Mouse (Mus musculus): ENCODE data around the gene Ric8b. TPM values are rescaled to one million over a fixed set of nuclear protein-coding genes. Genes with fewer than 3 reads are reported as not detected.

Ric8b gene
- polyA plus RNA-seq, 1 experiment from 2014 or later, result 48.5 TPM

DNA sequence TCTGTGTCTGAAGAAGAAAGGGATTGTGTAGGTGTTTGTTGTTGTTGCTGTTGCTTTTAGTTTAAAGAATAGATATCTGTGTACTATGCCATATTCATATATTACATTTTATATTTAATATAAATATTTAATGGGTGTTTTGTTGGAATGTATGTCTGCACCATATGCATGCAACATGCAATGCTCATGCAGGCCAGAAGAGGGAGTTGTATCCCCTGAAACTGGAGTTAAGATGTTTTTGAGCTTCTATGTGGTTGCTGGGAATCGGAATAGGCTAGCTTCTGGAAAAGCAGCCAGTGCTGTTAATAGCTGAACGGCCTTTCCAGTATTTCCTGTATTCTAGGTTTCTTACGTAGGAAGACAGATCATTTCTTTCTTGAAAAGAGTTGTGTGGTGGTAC is 28.3 kb downstream of the Ric8b start:
- Histone ChIP-seq H3K4me2 (ENCODE audit: low read length) (no peak overlapping the region), H3K4me1 (ENCODE audit: control insufficient read depth, insufficient read depth, low read length) (no peaks in the 10 kb centered on the region), H3K9ac (replicated peaks; ENCODE audit: low read length) (no peak overlapping the region), H3K4me3 (replicated peaks; ENCODE audit: low read depth, low read length) (no peak overlapping the region), H3K27ac (replicated peaks; ENCODE audit: low read depth, low read length) (no peak overlapping the region), H3K9me3 (ENCODE audit: control insufficient read depth, low read length) (no peaks in the 10 kb centered on the region), H3K36me3 (ENCODE audit: control insufficient read depth, insufficient read depth, low read length) (peaks cover 27% of the 10 kb centered on the region), H3K27me3 (ENCODE audit: control insufficient read depth, insufficient read depth, low read length) (no peaks in the 10 kb centered on the region)
- no peak for DNase-seq
- ATAC-seq (ENCODE audit: low FRiP score, low TSS enrichment), result no peak
- 98% methylated on average over 3 of the region's 3 CpGs for WGBS

GRCm38 (mm10) chr10:84948970-84949683 is 31.7 kb downstream of the Ric8b start:
- H3K36me3 ChIP-seq (ENCODE audit: control insufficient read depth, insufficient read depth, low read length), result peaks cover 35% of the 10 kb centered on the region
- H3K9ac ChIP-seq (replicated peaks; ENCODE audit: low read length), result no peak overlapping the region
- no peak overlapping the region for H3K27ac ChIP-seq (replicated peaks; ENCODE audit: low read depth, low read length)
- WGBS, result 86% methylated on average over 8 of the region's 8 CpGs
- no peaks in the 10 kb centered on the region for H3K27me3 ChIP-seq (ENCODE audit: control insufficient read depth, insufficient read depth, low read length)
- no peak overlapping the region for H3K4me3 ChIP-seq (replicated peaks; ENCODE audit: low read depth, low read length)
- H3K9me3 ChIP-seq (ENCODE audit: control insufficient read depth, low read length), result no peaks in the 10 kb centered on the region
- H3K4me2 ChIP-seq (ENCODE audit: low read length), result no peak overlapping the region
- no peak for DNase-seq
- no peak for ATAC-seq (ENCODE audit: low FRiP score, low TSS enrichment)
- H3K4me1 ChIP-seq (ENCODE audit: control insufficient read depth, insufficient read depth, low read length), result no peaks in the 10 kb centered on the region

DNA sequence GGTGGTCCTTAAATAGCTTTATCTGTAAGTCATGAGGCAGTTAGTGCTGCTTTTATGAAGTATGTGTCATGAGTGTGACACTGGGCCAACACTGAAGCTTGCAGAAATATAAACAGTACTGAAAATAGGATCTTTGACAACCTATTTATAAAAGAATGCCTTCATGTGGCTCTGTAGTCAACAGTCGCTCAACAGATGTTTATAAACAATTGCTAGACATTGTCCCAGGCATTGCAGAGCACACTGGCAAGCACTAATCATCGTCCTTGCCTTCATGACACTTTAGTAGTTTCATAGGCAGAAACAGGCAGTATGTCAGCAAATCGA is 32.2 kb downstream of the Ric8b start:
- WGBS, result 94% methylated on average over 3 of the region's 3 CpGs
- ATAC-seq (ENCODE audit: low FRiP score, low TSS enrichment), result no peak
- no peak overlapping the region for H3K4me2 ChIP-seq (ENCODE audit: low read length)

GRCm38 (mm10) chr10:84950384-84950783 is 33.0 kb downstream of the Ric8b start:
- Histone ChIP-seq H3K36me3 (ENCODE audit: control insufficient read depth, insufficient read depth, low read length) (peaks cover 39% of the 10 kb centered on the region), H3K27me3 (ENCODE audit: control insufficient read depth, insufficient read depth, low read length) (no peaks in the 10 kb centered on the region), H3K4me2 (ENCODE audit: low read length) (no peak overlapping the region), H3K27ac (replicated peaks; ENCODE audit: low read depth, low read length) (no peak overlapping the region), H3K4me3 (replicated peaks; ENCODE audit: low read depth, low read length) (no peak overlapping the region), H3K9ac (replicated peaks; ENCODE audit: low read length) (no peak overlapping the region), H3K9me3 (ENCODE audit: control insufficient read depth, low read length) (no peaks in the 10 kb centered on the region), H3K4me1 (ENCODE audit: control insufficient read depth, insufficient read depth, low read length) (no peaks in the 10 kb centered on the region)
- no peak for DNase-seq
- 88% methylated on average over 4 of the region's 4 CpGs for WGBS
- no peak for ATAC-seq (ENCODE audit: low FRiP score, low TSS enrichment)

More for the DNA sequence above, 32.2 kb downstream of the Ric8b start:
- no peak overlapping the region for H3K27ac ChIP-seq (replicated peaks; ENCODE audit: low read depth, low read length)
- no peaks in the 10 kb centered on the region for H3K9me3 ChIP-seq (ENCODE audit: control insufficient read depth, low read length)
- H3K4me3 ChIP-seq (replicated peaks; ENCODE audit: low read depth, low read length), result no peak overlapping the region
- no peaks in the 10 kb centered on the region for H3K4me1 ChIP-seq (ENCODE audit: control insufficient read depth, insufficient read depth, low read length)
- H3K36me3 ChIP-seq (ENCODE audit: control insufficient read depth, insufficient read depth, low read length), result peaks cover 35% of the 10 kb centered on the region
- H3K27me3 ChIP-seq (ENCODE audit: control insufficient read depth, insufficient read depth, low read length), result no peaks in the 10 kb centered on the region
- H3K9ac ChIP-seq (replicated peaks; ENCODE audit: low read length), result no peak overlapping the region
- no peak for DNase-seq

GRCm38 (mm10) chr10:84954236-84954635 is 36.8 kb downstream of the Ric8b start:
- no peak for DNase-seq
- WGBS, result 95% methylated on average over 10 of the region's 10 CpGs
- H3K9ac ChIP-seq (replicated peaks; ENCODE audit: low read length), result no peak overlapping the region

DNA sequence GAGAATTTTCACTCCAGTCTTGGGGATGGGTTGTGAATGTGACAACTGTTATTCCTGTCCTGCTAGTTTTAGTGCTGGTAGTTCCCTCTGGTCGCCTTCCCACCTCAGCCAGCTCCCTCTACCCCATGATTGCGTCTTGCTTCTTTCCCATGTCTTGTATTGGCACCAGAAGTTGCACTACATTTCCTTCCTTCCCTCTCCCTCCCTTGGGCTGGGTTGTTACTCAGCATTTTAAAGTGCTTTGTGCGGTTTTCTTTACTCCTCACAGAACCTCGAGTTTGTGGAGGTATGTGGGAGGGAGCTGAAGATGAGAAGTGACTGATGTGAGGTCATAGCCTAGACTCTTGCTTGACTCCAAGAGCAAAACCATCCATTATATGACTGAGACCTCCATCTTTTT is 38.8 kb downstream of the Ric8b start:
- peaks cover 19% of the 10 kb centered on the region for H3K36me3 ChIP-seq (ENCODE audit: control insufficient read depth, insufficient read depth, low read length)
- ATAC-seq (ENCODE audit: low FRiP score, low TSS enrichment), result no peak
- no peak overlapping the region for H3K4me3 ChIP-seq (replicated peaks; ENCODE audit: low read depth, low read length)
- no peak overlapping the region for H3K27ac ChIP-seq (replicated peaks; ENCODE audit: low read depth, low read length)
- H3K9ac ChIP-seq (replicated peaks; ENCODE audit: low read length), result no peak overlapping the region
- H3K27me3 ChIP-seq (ENCODE audit: control insufficient read depth, insufficient read depth, low read length), result no peaks in the 10 kb centered on the region
- no peaks in the 10 kb centered on the region for H3K9me3 ChIP-seq (ENCODE audit: control insufficient read depth, low read length)
- WGBS, result 83% methylated on average over 4 of the region's 4 CpGs
- H3K4me2 ChIP-seq (ENCODE audit: low read length), result no peak overlapping the region
- DNase-seq, result no peak
- H3K4me1 ChIP-seq (ENCODE audit: control insufficient read depth, insufficient read depth, low read length), result peaks cover 6% of the 10 kb centered on the region; the same call in 1 of the 2 replicates

More at GRCm38 (mm10) chr10:84954236-84954635, 36.8 kb downstream of the Ric8b start:
- Histone ChIP-seq H3K9me3 (ENCODE audit: control insufficient read depth, low read length) (no peaks in the 10 kb centered on the region), H3K36me3 (ENCODE audit: control insufficient read depth, insufficient read depth, low read length) (peaks cover 23% of the 10 kb centered on the region), H3K27me3 (ENCODE audit: control insufficient read depth, insufficient read depth, low read length) (no peaks in the 10 kb centered on the region), H3K27ac (replicated peaks; ENCODE audit: low read depth, low read length) (no peak overlapping the region), H3K4me3 (replicated peaks; ENCODE audit: low read depth, low read length) (no peak overlapping the region), H3K4me2 (ENCODE audit: low read length) (no peak overlapping the region), H3K4me1 (ENCODE audit: control insufficient read depth, insufficient read depth, low read length) (no peaks in the 10 kb centered on the region)
- ATAC-seq (ENCODE audit: low FRiP score, low TSS enrichment), result no peak

GRCm38 (mm10) chr10:84958597-84958996 is 41.2 kb downstream of the Ric8b start:
- Histone ChIP-seq H3K27me3 (ENCODE audit: control insufficient read depth, insufficient read depth, low read length) (no peaks in the 10 kb centered on the region), H3K27ac (replicated peaks; ENCODE audit: low read depth, low read length) (no peak overlapping the region), H3K9me3 (ENCODE audit: control insufficient read depth, low read length) (no peaks in the 10 kb centered on the region), H3K4me1 (ENCODE audit: control insufficient read depth, insufficient read depth, low read length) (peaks cover 6% of the 10 kb centered on the region; the same call in 1 of the 2 replicates), H3K4me3 (replicated peaks; ENCODE audit: low read depth, low read length) (no peak overlapping the region), H3K9ac (replicated peaks; ENCODE audit: low read length) (no peak overlapping the region), H3K4me2 (ENCODE audit: low read length) (no peak overlapping the region), H3K36me3 (ENCODE audit: control insufficient read depth, insufficient read depth, low read length) (peaks cover 28% of the 10 kb centered on the region)
- WGBS, result 96% methylated on average over 2 of the region's 2 CpGs
- no peak for DNase-seq
- no peak for ATAC-seq (ENCODE audit: low FRiP score, low TSS enrichment)

DNA sequence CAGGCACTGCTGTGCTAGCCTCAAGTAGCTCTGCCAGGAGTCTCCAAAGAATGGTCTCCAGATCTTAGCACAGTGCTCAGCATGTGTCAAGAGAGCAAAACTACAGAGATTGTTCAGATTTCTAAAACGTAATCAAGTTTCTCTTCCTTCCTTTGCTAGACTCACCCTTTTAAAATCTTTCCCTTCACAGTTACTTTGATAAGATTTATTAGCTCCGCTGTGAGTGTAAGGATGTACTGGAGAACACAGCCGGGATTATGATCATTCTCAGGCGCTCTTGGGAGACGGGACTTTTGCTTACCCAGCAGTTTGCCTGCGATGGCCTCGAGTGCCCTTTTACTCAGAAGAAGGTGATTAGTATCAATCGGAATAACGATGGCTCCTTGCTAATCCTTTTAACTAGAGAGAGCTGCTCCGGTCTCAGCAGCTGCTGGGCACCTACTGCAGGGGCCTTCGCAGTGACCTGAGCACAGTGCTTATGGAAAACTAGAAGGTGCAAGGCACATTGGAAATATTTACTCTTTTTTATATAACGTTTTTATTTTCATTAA is 43.0 kb downstream of the Ric8b start:
- H3K27ac ChIP-seq (replicated peaks; ENCODE audit: low read depth, low read length), result no peak overlapping the region
- H3K4me3 ChIP-seq (replicated peaks; ENCODE audit: low read depth, low read length), result no peak overlapping the region
- H3K36me3 ChIP-seq (ENCODE audit: control insufficient read depth, insufficient read depth, low read length), result peaks cover 23% of the 10 kb centered on the region
- H3K4me2 ChIP-seq (ENCODE audit: low read length), result no peak overlapping the region
- ATAC-seq (ENCODE audit: low FRiP score, low TSS enrichment) (no peak), DNase-seq (peak; percentile 30)
- no peaks in the 10 kb centered on the region for H3K9me3 ChIP-seq (ENCODE audit: control insufficient read depth, low read length)
- no peak overlapping the region for H3K9ac ChIP-seq (replicated peaks; ENCODE audit: low read length)
- 22% methylated on average over 12 of the region's 12 CpGs for WGBS
- H3K27me3 ChIP-seq (ENCODE audit: control insufficient read depth, insufficient read depth, low read length), result no peaks in the 10 kb centered on the region
- peaks cover 6% of the 10 kb centered on the region; the same call in 1 of the 2 replicates for H3K4me1 ChIP-seq (ENCODE audit: control insufficient read depth, insufficient read depth, low read length)

- Histone ChIP-seq H3K36me3 (ENCODE audit: control insufficient read depth, insufficient read depth, low read length) (peaks cover 23% of the 10 kb centered on the region), H3K4me1 (ENCODE audit: control insufficient read depth, insufficient read depth, low read length) (peaks cover 28% of the 10 kb centered on the region), H3K27me3 (ENCODE audit: control insufficient read depth, insufficient read depth, low read length) (no peaks in the 10 kb centered on the region), H3K4me2 (ENCODE audit: low read length) (no peak overlapping the region), H3K4me3 (replicated peaks; ENCODE audit: low read depth, low read length) (no peak overlapping the region), H3K27ac (replicated peaks; ENCODE audit: low read depth, low read length) (no peak overlapping the region), H3K9me3 (ENCODE audit: control insufficient read depth, low read length) (no peaks in the 10 kb centered on the region), H3K9ac (replicated peaks; ENCODE audit: low read length) (no peak overlapping the region)
- 73% methylated on average over 5 of the region's 5 CpGs for WGBS
- ATAC-seq (ENCODE audit: low FRiP score, low TSS enrichment), result no peak
- DNase-seq, result no peak
These were observed 45.7 kb downstream of the Ric8b start for GRCm38 (mm10) chr10:84963126-84963525.
